Mouse (Mus musculus) Patski (cell line): ENCODE data around the gene Nav2. TPM values are rescaled to one million over a fixed set of nuclear protein-coding genes. Genes with fewer than 3 reads are reported as not detected.
A peak's percentile ranks its signal among the peaks of the same experiment; 100 is the strongest.

Source experiments
- ATAC-seq: fragments of 100-300 bp; one replicate; pipeline ENCODE4 v1.8.0; 2021
- CTCF ChIA-PET: fragments of 350-600 bp; sonication (Branson Sonifier 250); formaldehyde crosslinking; loops from one replicate; lab custom pipeline; 2022; ENCODE audit warnings: inconsistent platforms; lab: Charles Lee
- POLR2A ChIA-PET: fragments of 350-600 bp; sonication (Branson Sonifier 250); formaldehyde crosslinking; loops from one replicate; lab custom pipeline; 2022; ENCODE audit warnings: antibody characterized with exemption, inconsistent platforms; lab: Charles Lee
- DNase-seq: peaks from one replicate; pipeline ENCODE4 v3.0.0-alpha.2; 2011; ENCODE audit warnings: low read depth, low spot score
- H3K27me3 ChIP-seq: fragments of 371-371 bp; one replicate; pipeline ENCODE4 v1.5.1; 2021
- CTCF ChIP-seq: fragments of 100-300 bp; IDR thresholded peaks from one replicate; pipeline ENCODE4 v1.5.1; 2021
- in situ Hi-C: fragments of 300-500 bp; cut with MboI; formaldehyde crosslinking; loops from 3 replicates; pipeline ENCODE4 v1.11.1; 2018; ENCODE audit warnings: low pct_unique_long_range_greater_than_20kb, mixed read lengths
- polyA plus RNA-seq: library from polyadenylated mRNA; unstranded; gene quantifications from one replicate; pipeline ENCODE4 v1.2.3, GENCODE M21; 2021

Gene Nav2
- polyA plus RNA-seq, 1 experiment from 2014 or later, result 13.3 TPM

- no peaks in the 10 kb centered on the region for H3K27me3 ChIP-seq
- ChIA-PET POLR2A (interaction anchor here (0.7 kb wide), 1 partner anchor 88 kb away, joined by 3 read pairs; no protein-coding TSS in a partner anchor), CTCF (interaction anchor here (0.6 to 17.5 kb wide), 3 partner anchors 12 to 199 kb away, joined by 3 to 225 read pairs (median 4); no protein-coding TSS in a partner anchor)
- TF ChIP-seq CTCF, result no peak
- in situ Hi-C loops, result loop anchor here (25.0 kb wide), 2 partner anchors 370 to 495 kb away; partner anchors contain the start of gene E2f8
- no peak for ATAC-seq
- no peak for DNase-seq
Measured at GRCm38 (mm10) chr7:49257234-49257906, 348.9 kb downstream of the Nav2 start.

GRCm38 (mm10) chr7:49258088-49258487 lies 349.6 kb downstream of the Nav2 start:
- DNase-seq (no peak), ATAC-seq (no peak)
- TF ChIP-seq CTCF, result no peak
- in situ Hi-C loops, result loop anchor here (25.0 kb wide), 2 partner anchors 371 to 496 kb away; partner anchors contain the start of gene E2f8
- no peaks in the 10 kb centered on the region for H3K27me3 ChIP-seq
- ChIA-PET POLR2A (interaction anchor here (0.7 kb wide), 1 partner anchor 88 kb away, joined by 3 read pairs; no protein-coding TSS in a partner anchor), CTCF (interaction anchor here (0.6 to 17.5 kb wide), 3 partner anchors 12 to 198 kb away, joined by 3 to 225 read pairs (median 4); no protein-coding TSS in a partner anchor)

- ChIA-PET POLR2A (no interaction called here), CTCF (interaction anchor here (1.5 kb wide), 1 partner anchor 12 kb away, joined by 7 read pairs; no protein-coding TSS in a partner anchor)
- in situ Hi-C loops, result loop anchor here (25.0 kb wide), 2 partner anchors 375 to 500 kb away; partner anchors contain the start of gene E2f8
- DNase-seq (no peak), ATAC-seq (no peak)
- TF ChIP-seq CTCF, result no peak
- H3K27me3 ChIP-seq, result no peaks in the 10 kb centered on the region
Measured at GRCm38 (mm10) chr7:49261941-49262511, 353.5 kb downstream of the Nav2 start.

GRCm38 (mm10) chr7:49266422-49266821 lies 357.9 kb downstream of the Nav2 start:
- no peaks in the 10 kb centered on the region for H3K27me3 ChIP-seq
- POLR2A ChIA-PET, result no interaction called here
- CTCF ChIA-PET, result interaction anchor here (13.5 kb wide), 1 partner anchor 14 kb away, joined by 225 read pairs; no protein-coding TSS in a partner anchor
- TF ChIP-seq CTCF, result no peak
- DNase-seq (no peak), ATAC-seq (no peak)
- in situ Hi-C loops, result loop anchor here (25.0 kb wide), 2 partner anchors 379 to 504 kb away; partner anchors contain the start of gene E2f8

GRCm38 (mm10) chr7:49267621-49268325 lies 359.3 kb downstream of the Nav2 start:
- ATAC-seq (no peak), DNase-seq (no peak)
- ChIA-PET CTCF (interaction anchor here (13.5 kb wide), 1 partner anchor 16 kb away, joined by 225 read pairs; no protein-coding TSS in a partner anchor), POLR2A (no interaction called here)
- in situ Hi-C loops, result loop anchor here (25.0 kb wide), 2 partner anchors 380 to 505 kb away; partner anchors contain the start of gene E2f8
- no peak for TF ChIP-seq CTCF
- no peaks in the 10 kb centered on the region for H3K27me3 ChIP-seq

- no peaks in the 10 kb centered on the region for H3K27me3 ChIP-seq
- no peak for ATAC-seq
- ChIA-PET CTCF (interaction anchor here (0.8 to 13.5 kb wide), 4 partner anchors 16 to 156 kb away, joined by 3 to 225 read pairs (median 16); no protein-coding TSS in a partner anchor), POLR2A (no interaction called here)
- DNase-seq, result no peak
- no peak for TF ChIP-seq CTCF
- in situ Hi-C loops, result loop anchor here (25.0 kb wide), 2 partner anchors 381 to 506 kb away; partner anchors contain the start of gene E2f8
Measured at GRCm38 (mm10) chr7:49268401-49268921, 359.9 kb downstream of the Nav2 start.

- CTCF ChIA-PET, result interaction anchor here (1.2 to 13.5 kb wide), 4 partner anchors 19 to 154 kb away, joined by 3 to 225 read pairs (median 16); no protein-coding TSS in a partner anchor
Measured at GRCm38 (mm10) chr7:49270855-49271254, 362.3 kb downstream of the Nav2 start.

GRCm38 (mm10) chr7:49272445-49273439 lies 364.2 kb downstream of the Nav2 start:
- ChIA-PET CTCF (interaction anchor here (0.7 to 13.5 kb wide), 24 partner anchors 9 to 183 kb away, joined by 3 to 225 read pairs (median 4); no protein-coding TSS in a partner anchor), POLR2A (interaction anchor here (0.9 to 1.3 kb wide), 5 partner anchors 23 to 153 kb away, joined by 3 to 4 read pairs (median 3); no protein-coding TSS in a partner anchor)
- ATAC-seq (peak; percentile 19), DNase-seq (no peak)
- H3K27me3 ChIP-seq, result no peaks in the 10 kb centered on the region
- in situ Hi-C loops, result loop anchor here (5.0 to 25.0 kb wide), 4 partner anchors 140 to 510 kb away; partner anchors contain the start of gene E2f8
- TF ChIP-seq CTCF, result peak; percentile 96

More at GRCm38 (mm10) chr7:49270855-49271254, 362.3 kb downstream of the Nav2 start:
- no peak for ATAC-seq
- in situ Hi-C loops, result loop anchor here (5.0 to 25.0 kb wide), 4 partner anchors 139 to 509 kb away; partner anchors contain the start of gene E2f8
- no peak for TF ChIP-seq CTCF
- H3K27me3 ChIP-seq, result no peaks in the 10 kb centered on the region
- POLR2A ChIA-PET, result interaction anchor here (0.6 to 0.9 kb wide), 3 partner anchors 14 to 1758 kb away, joined by 3 to 10 read pairs (median 3); no protein-coding TSS in a partner anchor
- DNase-seq, result no peak
